Mouse (Mus musculus): ENCODE results near the gene Dmtf1.

Dmtf1 gene

DNA sequence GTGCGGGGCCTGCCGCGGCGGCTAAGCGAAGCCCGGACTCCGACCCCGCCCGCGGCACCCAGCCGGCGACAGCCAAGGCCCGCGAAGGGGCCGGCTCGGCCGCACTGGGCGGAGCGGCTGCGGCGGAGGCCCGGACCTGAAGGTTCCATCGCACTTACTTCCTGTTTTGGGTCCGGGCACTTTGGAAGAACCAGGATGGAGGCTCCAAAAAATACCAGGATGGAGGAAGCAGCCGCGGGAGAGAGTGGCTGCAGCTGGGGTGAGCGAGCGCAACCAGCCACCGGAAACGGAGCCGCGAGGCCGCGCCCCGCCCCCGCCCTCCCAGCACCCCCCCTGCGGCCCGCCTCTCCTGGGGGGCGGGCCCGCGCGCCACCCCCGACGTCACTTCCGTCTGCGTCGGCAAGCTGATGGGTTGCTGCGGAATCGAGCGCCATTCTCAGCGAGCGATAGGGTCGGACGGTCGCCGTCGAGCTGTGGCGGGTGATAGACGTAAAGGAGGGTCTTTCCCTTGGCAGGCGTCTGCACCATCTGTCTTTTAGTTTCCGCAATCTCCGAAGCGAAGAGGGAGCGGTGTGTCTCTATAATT is at the start of gene Dmtf1:
Gene Dmtf1, minus strand, starts transcription at position 321 of the 586 bp plus-strand sequence.
- in situ Hi-C loops (cut with MboI; ENCODE audit: low sequenced_read_pairs) = no loop called here

- in situ Hi-C loops (cut with MboI; ENCODE audit: low sequenced_read_pairs) = no loop called here
Observed at GRCm38 (mm10) chr5:9186467-9186866, 24.9 kb upstream of the Dmtf1 start.

DNA sequence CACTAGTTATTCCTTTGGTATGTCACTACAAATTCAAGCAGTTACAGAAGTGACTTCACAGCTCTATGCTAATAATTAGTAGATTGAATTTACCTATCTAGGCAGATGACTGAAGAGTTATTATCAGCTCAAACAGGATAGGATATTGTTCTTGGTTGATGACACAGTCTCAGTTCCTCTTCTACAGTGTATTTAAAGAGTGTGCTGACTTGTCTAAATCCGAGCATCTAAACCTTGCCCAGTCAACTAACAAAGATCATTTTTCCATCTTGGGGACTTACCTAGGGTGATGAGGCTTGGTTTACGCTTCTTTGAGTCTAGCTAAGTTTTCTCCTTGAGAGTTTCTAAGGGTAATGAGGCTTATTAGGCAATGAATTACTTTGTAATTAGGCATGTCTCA is 11.7 kb upstream of the Dmtf1 start:
- in situ Hi-C loops (cut with MboI; ENCODE audit: low sequenced_read_pairs) = no loop called here

- in situ Hi-C loops (cut with MboI; ENCODE audit: low sequenced_read_pairs) = loop anchor here (5.0 kb wide), 1 partner anchor 258 kb away; no protein-coding TSS in a partner anchor
Observed at GRCm38 (mm10) chr5:9169328-9170005, 7.9 kb upstream of the Dmtf1 start.

DNA sequence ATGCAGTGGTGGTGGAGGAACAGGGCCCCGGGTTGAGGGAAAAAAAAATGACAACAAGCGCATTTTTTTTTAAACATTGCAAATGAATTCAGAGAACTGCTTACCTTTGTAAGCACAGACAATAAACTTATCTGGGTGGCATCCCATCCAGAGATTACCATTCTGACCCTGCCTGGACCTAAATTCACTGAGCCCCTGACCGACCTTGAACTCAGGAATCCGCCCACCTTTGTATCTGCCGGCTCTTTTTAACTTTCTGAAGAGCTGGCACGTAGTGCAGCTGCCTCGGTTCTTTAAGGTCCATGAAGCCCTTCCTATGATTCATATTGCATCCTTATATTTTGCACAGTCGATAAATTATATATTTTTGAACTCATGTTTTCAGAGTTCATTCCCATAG is 4.8 kb upstream of the Dmtf1 start:
- in situ Hi-C loops (cut with MboI; ENCODE audit: low sequenced_read_pairs) = loop anchor here (5.0 kb wide), 1 partner anchor 261 kb away; no protein-coding TSS in a partner anchor

- in situ Hi-C loops (cut with MboI; ENCODE audit: low sequenced_read_pairs) = loop anchor here (5.0 kb wide), 1 partner anchor 262 kb away; no protein-coding TSS in a partner anchor
Observed at GRCm38 (mm10) chr5:9165151-9165550, 3.6 kb upstream of the Dmtf1 start.

- in situ Hi-C loops (cut with MboI; ENCODE audit: low sequenced_read_pairs) = no loop called here
Observed at GRCm38 (mm10) chr5:9163411-9163810, 1.8 kb upstream of the Dmtf1 start.

DNA sequence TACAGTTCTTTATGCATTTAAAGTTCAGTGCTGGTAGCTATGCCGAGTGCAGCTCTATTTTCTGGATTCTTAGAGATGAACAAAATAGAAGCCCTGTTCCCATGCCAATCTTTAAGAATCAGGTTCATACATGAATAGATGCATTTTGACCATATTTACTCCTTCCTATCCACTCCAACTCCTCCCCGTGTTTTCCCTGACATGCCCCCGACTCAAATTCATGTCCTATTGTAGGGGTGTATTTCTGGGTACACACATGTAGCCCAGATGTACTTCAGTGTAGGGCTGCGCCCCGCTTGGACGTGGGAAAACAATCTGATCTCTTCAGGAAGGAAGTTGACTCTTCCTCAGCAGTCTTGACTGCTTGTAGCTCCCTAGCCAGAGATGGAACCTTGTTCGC is 512 bp upstream of the Dmtf1 start:
- in situ Hi-C loops (cut with MboI; ENCODE audit: low sequenced_read_pairs) = no loop called here

GRCm38 (mm10) chr5:9160831-9161455 is 633 bp downstream of the Dmtf1 start:
- in situ Hi-C loops (cut with MboI; ENCODE audit: low sequenced_read_pairs) = no loop called here

DNA sequence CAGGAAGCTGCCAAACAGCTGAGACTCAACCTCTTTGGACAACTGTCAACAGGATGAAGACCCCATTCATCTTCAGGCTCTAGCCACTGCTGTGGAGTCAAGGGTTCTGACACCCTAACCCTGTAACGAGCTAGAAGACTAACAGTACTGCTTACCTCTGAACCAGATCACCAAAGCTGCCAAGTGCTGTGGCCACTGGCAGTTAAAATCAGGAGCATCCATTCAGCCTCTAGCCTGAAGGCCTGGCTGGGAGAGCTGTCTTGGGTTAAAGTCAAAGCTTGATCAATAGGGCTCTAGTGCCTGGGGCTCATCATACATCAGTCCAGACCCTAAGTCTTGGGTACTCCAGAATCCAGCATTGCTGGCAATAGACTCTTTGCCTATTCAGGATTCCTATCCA is 4.2 kb downstream of the Dmtf1 start:
- in situ Hi-C loops (cut with MboI; ENCODE audit: low sequenced_read_pairs) = no loop called here

GRCm38 (mm10) chr5:9156746-9157145 is 4.8 kb downstream of the Dmtf1 start:
- in situ Hi-C loops (cut with MboI; ENCODE audit: low sequenced_read_pairs) = no loop called here

- in situ Hi-C loops (cut with MboI; ENCODE audit: low sequenced_read_pairs) = no loop called here
Observed at GRCm38 (mm10) chr5:9149273-9149850, 12.2 kb downstream of the Dmtf1 start.

GRCm38 (mm10) chr5:9142376-9142775 is 19.2 kb downstream of the Dmtf1 start:
- in situ Hi-C loops (cut with MboI; ENCODE audit: low sequenced_read_pairs) = no loop called here

DNA sequence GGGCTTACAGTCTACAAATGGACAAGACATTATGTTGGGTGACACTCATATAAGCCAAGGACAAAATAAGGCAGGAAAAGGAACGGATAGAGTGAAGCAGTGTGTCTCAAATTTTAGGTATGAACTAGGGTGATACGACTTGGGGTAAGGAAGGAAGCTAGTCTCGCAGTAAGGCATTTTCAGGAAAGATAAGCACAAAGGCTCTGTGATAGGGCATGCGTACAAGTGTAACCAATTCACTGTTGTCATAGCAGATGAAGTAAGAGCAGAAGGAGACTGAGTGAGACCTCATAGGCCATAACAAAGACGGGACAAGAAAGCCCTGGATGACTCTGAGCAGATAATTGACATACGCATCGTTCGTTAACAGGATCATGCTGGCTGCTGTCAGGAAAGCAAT is 20.9 kb downstream of the Dmtf1 start:
- in situ Hi-C loops (cut with MboI; ENCODE audit: low sequenced_read_pairs) = no loop called here

DNA sequence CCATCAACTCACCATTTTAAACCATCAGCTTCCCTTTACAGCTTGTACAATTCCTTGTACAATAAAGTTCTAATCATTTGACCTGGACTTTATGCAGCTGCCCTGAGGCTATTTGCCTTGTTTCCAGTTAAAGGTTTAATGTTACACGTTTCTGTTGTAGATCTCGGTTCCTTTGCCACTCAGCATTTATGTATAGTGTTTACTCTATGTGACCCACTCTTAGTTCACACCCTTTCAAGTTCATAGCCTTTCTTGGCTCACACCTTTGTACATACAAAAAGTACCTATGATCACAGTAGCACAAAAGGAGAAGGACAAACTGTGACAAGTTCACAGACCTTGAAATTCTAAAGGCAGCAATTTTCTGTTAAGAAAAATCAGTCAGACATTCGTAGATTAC is 26.0 kb downstream of the Dmtf1 start:
- in situ Hi-C loops (cut with MboI; ENCODE audit: low sequenced_read_pairs) = no loop called here

GRCm38 (mm10) chr5:9131786-9132185 is 29.8 kb downstream of the Dmtf1 start:
- in situ Hi-C loops (cut with MboI; ENCODE audit: low sequenced_read_pairs) = no loop called here

DNA sequence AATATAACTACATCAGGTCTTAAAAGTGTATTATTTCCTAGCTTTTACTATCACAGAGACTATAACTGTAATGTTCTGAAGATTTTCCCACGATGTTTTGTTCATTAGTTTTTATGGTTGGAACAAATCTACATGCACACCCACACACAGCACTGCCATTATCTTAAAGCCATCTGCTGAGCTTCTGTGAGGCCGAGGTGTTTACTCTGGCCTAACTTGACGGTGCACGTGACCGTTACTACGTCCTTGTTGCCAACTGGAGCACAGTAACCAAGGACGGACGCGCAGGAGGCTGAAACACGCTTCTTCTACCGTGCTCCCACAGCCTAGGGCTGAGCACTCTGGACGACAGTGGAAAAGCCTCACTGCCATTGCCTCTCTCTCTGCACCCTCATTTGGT is 33.0 kb downstream of the Dmtf1 start:
- in situ Hi-C loops (cut with MboI; ENCODE audit: low sequenced_read_pairs) = no loop called here

DNA sequence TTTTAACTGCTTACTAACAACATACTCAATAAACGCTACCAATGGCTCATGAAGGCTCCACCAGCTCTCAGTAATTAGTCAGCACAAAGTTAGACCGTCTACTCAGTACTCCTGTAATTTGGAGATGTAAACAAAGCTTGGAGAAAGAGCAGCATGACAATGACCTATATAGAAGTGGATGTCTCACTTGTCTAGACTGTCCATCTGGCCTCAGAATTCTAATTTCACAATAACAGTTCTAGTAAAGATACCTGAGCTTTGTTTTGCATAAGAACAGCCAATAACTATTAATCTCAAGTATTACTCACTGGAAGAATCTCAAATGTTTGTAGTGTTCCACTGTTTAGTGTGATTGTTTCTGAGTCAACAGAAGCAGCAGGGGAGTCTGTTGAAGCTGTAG is 37.4 kb downstream of the Dmtf1 start:
- in situ Hi-C loops (cut with MboI; ENCODE audit: low sequenced_read_pairs) = no loop called here

DNA sequence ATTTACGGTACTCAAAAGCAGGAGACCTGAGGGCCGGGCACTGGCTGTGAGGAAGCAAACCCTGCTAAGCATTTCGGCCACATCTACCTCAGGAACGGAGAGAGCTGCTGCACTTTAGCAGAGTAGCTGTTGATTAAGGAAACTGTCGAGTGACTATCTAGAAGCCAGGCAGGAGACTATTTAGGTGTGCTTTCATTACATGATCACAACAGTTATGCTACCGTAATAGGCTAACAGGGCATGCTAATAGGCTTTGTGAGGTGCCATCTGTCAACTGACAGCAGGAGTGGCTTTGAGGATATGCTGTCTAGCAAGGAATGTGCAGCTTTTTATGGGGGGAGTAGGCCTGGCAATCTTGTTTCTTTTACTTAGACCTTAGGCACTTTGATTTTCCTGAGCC is 47.4 kb downstream of the Dmtf1 start:
- in situ Hi-C loops (cut with MboI; ENCODE audit: low sequenced_read_pairs) = no loop called here

DNA sequence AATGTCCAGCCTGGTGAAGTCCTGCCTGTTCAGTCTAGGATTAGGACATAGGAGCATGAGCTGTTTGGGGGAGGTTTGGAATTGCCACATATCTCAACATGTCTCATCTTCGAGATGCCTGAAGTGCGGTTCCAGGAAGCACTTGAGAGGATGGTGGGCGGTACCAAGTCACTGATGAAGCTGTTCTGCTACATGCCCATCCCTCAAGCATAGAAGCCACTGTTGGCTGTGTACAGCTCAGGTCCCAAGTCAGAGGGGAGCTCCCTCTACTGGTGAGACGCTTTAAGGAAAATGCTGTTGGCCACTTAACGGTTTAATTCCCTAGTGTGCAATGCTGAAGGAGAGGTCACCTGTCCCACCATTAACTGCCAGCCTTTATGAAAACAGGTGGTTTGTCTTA is 49.8 kb downstream of the Dmtf1 start:
- in situ Hi-C loops (cut with MboI; ENCODE audit: low sequenced_read_pairs) = no loop called here

GRCm38 (mm10) chr5:9111285-9111684 is 50.3 kb downstream of the Dmtf1 start:
- in situ Hi-C loops (cut with MboI; ENCODE audit: low sequenced_read_pairs) = no loop called here

DNA sequence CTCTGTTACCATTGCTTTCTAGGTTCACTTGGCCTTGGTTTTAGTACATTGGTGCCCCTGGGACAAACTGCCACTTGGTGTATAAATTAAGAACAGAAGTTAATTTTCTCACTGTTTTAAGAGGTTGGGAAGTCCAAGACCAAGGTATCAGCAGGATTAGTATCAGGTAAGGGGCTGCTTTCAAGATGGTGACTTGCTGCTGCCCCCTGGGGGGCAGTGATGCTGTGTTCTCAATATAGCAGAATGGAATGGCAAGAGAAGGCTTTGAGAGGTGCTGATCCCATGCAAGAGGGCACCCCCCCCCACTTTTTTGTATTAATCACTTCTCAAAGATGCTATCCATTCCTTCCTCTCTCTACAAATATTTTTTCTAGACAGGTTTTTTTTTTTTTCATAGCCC is 52.0 kb downstream of the Dmtf1 start:
- in situ Hi-C loops (cut with MboI; ENCODE audit: low sequenced_read_pairs) = no loop called here

Measured in CH12F3 (cell line).